Mouse (Mus musculus): ENCODE data around the gene Tmem178b.

The Tmem178b gene

DNA sequence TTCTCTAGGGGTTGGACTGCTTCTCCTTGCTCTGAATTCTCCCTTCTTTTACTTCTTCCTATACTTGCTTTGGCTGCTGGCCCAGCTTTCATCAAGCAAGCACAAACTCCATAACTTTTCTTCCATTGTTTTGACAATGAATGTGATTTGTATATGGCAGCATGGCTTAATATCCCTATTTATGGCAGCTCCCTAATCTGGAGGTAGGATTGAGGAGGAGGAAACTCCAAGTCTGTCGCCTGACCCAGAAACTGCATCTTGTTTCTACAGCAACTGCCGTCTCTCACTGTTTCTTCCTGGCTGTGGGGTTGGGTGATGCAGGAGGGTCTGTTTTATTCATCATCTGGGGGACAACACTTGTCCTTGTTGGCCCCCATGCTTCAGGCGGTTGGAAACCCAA is 327.6 kb downstream of the Tmem178b start:
- no peak for DNase-seq

DNA sequence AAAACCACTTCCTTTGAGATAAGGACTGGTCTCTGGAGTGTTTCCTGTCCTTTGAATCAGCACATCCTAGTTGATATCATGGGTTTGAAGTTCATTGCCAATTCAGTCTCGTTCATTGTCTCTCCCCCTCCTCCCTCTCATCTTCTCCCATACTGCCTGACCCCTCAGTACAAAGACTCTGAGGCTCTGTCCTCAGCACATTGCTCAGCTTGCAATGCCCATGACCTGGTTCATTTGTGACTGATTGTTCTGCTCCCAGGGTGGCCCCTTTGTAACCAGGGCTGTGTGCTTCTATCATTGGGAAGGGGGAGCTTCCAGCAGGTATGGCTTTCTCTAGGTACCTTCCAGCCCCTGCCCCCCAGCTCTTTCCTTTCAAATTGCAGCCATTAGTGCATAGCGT is 329.5 kb downstream of the Tmem178b start:
- DNase-seq: no peak

DNA sequence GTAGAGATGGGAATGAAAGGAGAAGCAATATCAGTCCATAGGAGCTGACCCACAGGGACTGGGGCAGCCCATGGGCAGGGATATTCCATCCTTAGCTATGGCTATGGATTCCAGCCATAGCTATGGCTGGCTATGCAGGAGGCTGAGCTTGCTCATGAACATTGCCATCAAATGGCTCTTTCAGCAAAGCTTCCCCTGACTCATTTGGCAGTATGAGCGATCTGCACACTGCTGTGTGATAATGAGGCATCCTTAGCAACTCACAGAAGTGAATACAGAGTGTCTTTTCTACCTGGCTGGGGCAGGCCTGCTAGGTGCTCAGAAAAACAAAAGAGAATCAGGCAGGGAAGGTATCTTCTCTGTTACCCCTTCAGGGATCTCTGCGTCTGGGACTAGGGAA is 332.3 kb downstream of the Tmem178b start:
- DNase-seq: no peak

DNA sequence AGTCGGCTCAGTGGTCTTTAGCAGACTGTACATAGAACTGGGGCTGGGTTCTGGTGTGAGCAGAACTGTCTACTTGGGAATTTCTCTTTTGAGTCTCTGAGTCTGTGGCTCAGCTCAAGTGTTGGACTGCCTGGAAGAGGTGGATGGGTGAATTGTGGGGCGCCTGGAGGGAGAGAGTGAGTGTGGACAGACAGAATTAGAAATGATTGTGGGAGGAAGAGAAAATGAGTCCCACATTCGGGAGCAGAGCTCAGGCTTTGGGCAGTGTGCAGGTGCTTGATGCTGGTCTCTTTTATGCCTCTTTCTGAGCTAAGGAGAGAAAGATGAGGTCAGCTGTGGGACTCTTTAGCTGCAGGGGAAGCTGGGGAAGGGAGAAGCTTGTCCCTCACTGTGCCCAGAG is 334.9 kb downstream of the Tmem178b start:
- DNase-seq: no peak

- DNase-seq: no peak
Measured at GRCm38 (mm10) chr6:40209172-40209571, 336.1 kb downstream of the Tmem178b start.

DNA sequence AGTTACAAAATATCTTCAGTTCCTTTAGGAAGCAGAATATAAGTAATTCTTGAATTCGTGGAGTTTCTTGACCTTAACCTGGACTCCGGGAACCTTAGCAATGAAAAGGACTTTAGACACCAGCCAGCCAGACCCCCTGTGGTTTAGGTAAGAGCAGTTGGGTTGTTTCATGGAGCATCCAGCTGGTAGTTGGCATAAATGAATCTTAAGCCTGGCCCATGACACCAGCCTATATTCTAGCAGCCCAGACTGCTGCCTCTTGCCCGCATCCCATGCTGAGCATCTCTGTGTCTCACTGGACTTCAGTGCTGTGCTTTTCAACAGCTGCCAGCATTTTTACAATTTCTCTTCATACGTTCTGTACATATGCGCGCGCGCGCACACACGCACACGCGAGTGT is 344.1 kb downstream of the Tmem178b start:
- peak; percentile 68 to 72 for DNase-seq

GRCm38 (mm10) chr6:40217651-40218050 is 344.6 kb downstream of the Tmem178b start:
- DNase-seq: peak; percentile 75 to 79

DNA sequence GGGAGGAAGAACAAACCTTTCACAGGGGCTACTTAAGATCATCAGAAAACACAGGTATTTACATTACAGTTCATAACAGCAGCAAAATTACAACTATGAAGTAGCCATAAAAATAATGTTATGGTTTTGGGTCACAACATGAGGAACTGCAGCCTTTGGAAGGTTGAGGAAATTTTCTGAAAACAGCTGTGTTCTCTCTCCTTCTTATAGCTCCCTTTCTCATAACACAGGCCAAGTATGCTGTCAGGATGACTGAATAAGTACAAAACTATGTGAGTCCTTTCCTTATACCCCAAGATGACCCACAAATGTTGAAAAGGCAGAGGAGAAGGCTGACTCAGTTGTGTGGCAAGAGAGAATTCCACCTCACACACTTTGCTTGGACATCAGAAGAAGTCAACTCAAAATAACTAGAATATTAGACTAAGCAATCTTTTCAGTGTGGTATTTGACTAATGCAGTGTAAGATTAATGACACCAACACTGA is 347.6 kb downstream of the Tmem178b start:
- no peak for DNase-seq

- no peak for DNase-seq
Measured at GRCm38 (mm10) chr6:40225585-40226280, 352.7 kb downstream of the Tmem178b start.

- DNase-seq: peak; percentile 81 to 83
Measured at GRCm38 (mm10) chr6:40228981-40229380, 355.9 kb downstream of the Tmem178b start.

DNA sequence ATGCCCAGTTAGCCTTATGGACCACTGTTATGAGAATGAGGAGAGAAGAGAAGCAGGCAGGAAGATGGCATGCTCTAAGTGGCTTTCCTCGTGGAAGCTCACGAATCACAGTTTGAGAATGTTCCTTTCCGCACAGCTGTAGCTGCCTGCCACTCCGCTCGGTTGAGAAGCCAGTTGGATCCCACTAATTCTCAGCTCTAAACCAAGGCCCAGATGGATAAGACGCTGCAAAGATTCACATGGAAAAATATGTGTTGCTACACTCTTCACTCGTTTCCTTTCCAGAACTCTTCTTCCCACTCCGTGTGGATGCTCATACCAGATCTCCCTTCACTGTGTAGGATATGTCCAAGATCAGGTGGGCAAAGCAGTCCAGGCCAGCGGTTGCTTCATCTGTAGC is 356.9 kb downstream of the Tmem178b start:
- no peak for DNase-seq

GRCm38 (mm10) chr6:40234066-40234465 is 361.0 kb downstream of the Tmem178b start:
- no peak for DNase-seq

DNA sequence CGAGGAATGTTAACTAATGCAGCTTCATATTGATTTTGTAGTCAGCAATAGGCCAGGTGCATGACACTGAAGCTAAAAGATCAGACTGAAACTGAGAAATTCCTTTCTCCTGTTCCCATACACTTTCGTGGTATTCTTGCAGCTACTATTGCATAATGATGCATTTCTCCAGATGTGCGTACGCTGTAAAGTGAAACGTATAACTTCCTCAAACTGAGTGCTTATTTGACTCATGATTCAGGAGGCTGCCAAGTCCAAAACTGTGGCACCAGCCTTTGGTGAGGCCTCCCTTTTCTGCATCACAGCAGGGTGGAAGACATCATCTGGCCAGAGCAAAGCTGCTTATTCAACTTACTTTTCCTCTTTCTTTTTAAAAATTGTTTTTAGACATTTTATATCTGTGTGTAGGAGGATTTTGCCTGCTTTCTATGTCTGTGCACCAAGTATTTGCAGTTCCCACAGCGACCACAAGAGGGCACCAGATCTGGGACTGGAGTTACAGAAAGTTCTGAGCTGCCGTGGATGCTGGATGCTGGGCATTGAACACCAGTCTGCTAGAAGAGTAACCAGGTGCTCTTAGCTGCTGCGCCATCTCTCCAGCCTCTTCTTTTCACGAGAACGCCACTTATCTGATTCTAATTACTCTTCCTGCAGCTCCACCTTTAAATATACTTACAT is 362.9 kb downstream of the Tmem178b start:
- DNase-seq: peak; percentile 90 to 92

DNA sequence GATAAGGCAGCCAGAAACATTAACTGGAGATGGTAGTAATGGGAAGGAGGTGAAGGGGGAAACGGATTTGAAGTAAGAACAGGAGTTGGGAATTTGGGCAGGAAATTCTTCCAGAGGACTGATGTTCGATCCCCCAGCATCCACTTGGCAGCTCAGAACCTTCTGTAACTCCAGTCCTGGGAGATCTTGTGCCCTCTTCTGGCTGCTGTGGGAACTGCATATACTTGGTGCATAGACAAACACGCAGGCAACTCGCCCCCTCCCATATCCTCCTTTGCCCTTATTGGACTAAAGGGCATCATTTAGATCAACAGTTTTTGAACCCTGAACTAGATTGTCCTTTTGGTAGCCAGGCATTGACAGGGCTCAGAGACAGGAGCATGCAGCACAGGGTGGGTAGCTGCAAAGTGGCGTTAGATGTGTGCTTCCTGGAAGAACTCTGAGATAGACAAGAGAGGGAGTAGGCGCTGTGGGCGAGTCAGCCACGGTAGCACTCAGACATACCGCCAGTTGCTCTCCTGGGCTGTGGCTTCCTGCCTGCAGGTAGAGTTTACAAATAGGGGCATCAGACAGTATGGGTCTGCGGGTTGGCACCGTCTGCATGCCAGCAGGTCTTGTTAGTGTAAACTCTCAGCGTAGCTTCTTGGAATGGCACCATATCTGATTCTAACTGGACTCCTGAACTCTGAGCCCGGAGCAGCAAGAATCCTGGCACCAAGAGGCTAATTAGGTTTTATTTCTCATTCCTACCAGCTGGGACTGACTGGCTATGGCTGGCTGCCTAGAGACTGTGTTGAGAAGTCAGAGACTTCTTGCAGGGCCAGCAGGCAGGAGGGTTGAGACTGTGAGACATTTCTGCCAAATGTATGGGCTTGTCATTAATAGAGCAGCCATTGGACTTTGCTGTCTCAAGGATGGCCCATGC is 364.0 kb downstream of the Tmem178b start:
- peak; percentile 90 to 92 for DNase-seq

- DNase-seq: no peak
Measured at GRCm38 (mm10) chr6:40238857-40239256, 365.8 kb downstream of the Tmem178b start.

GRCm38 (mm10) chr6:40240671-40241070 is 367.6 kb downstream of the Tmem178b start:
- no peak for DNase-seq

DNA sequence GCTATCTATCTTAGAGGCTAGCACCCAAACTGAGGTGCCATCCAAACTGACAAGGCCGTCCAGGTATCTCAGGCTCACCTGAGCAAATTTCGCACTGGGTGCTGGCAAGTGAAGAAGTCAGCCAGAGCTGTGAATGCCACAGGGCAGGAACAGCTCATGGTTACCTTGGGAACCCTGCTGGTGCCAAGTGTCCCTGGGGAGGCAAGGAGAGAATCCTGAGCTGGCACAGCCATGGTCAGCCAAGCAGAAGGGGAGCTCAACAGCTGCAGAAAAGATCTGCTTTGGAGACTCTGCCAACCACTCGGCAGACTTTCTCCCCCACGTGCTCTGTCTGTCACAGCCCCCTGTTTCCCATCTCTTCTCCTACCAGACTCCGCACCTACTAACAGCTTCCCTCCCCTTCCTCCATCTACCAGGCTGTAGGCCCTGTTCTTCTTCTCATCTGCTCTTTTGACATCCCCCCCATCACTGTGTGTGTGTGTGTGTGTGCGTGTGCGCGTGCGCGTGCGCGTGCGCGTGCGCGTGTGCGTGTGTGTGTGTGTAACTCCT is 374.4 kb downstream of the Tmem178b start:
- DNase-seq: peak; percentile 56 to 69

DNA sequence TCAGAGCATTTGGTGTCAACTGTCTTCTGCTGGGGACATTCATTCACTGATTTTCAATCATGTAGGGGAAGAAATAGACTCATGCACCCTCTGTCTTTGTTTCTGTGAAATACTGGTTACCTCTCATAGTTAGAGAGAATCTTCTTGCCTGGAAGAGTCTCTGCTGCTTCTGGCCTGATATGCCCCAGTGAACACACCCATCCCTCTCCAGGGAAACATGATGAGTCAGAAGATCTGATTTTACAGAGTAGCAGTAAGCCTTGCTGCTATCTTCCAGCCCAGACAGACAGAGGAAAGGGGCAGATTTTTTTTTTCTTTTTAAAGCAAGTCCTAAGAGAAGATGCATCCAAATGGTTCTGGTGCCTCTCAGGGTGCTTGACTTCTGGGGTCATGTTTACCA is 376.9 kb downstream of the Tmem178b start:
- no peak for DNase-seq

GRCm38 (mm10) chr6:40263687-40264086 is 390.6 kb downstream of the Tmem178b start:
- no peak for DNase-seq

GRCm38 (mm10) chr6:40300707-40301106 is 427.6 kb downstream of the Tmem178b start:
- no peak for DNase-seq

DNA sequence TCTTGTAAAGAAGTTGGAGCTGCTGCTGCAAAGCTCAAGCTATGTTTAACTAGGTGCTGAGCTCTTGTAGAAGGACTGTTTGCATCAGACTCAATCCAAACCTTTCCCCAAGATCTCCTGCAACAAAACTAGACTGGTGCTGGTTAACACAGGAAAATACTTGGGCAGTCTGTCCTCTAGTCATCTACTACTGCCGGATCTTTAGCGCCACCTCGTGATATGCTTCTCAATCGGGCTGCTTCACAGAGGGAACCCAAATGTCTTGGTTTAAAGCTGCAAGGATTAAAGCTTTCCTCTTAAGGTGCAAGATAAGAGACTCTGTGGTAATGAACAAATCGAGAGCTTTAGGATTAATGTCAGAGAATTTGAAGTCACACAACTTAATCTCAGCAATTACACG is 430.3 kb downstream of the Tmem178b start:
- peak; percentile 90 for DNase-seq
